Mouse (Mus musculus): ENCODE results near the gene Dars. TPM values are rescaled to one million over a fixed set of nuclear protein-coding genes. Genes with fewer than 3 reads are reported as not detected.

Gene Dars
- polyA plus RNA-seq (2016; fragmentation: Nextera tagmentation; extraction: Ambion mirVana), result 168 and 182 TPM in 2 replicates

- H3K9me3 ChIP-seq, result no peaks in the 10 kb centered on the region
- H3K27ac ChIP-seq (replicated peaks), result peak within 1 kb of the TSS; percentile 98
- peak; percentile 94 for DNase-seq (ENCODE audit: low spot score)
- under 1% methylated on average over 66 of the region's 68 CpGs for WGBS
- peaks cover 13% of the 10 kb centered on the region; the same call in 1 of the 2 replicates for H3K4me1 ChIP-seq
- peaks cover 29% of the 10 kb centered on the region for H3K36me3 ChIP-seq (replicated peaks)
- H3K4me3 ChIP-seq, result peak within 1 kb of the TSS; percentile 94
- no peaks in the 10 kb centered on the region for H3K27me3 ChIP-seq (replicated peaks; ENCODE audit: low read depth, poor library complexity, severe bottlenecking)
Measured at GRCm38 (mm10) chr1:128416584-128417532, at the start of gene Dars. Gene Dars (minus strand): TSS chr1:128417368.

- WGBS, result 50% methylated on average over 1 of the region's 1 CpGs
- H3K36me3 ChIP-seq (replicated peaks), result no peaks in the 10 kb centered on the region
- H3K4me3 ChIP-seq, result no peak overlapping the region
- peaks cover 7% of the 10 kb centered on the region for H3K4me1 ChIP-seq
- DNase-seq (ENCODE audit: low spot score), result no peak
- no peak overlapping the region for H3K27ac ChIP-seq (replicated peaks)
- no peaks in the 10 kb centered on the region for H3K9me3 ChIP-seq
- no peaks in the 10 kb centered on the region; the same call in 1 of the 2 replicates for H3K27me3 ChIP-seq (replicated peaks; ENCODE audit: low read depth, poor library complexity, severe bottlenecking)
Measured at GRCm38 (mm10) chr1:128466828-128467227, 49.7 kb upstream of the Dars start.

GRCm38 (mm10) chr1:128463478-128463877 lies 46.3 kb upstream of the Dars start:
- Histone ChIP-seq H3K27me3 (replicated peaks; ENCODE audit: low read depth, poor library complexity, severe bottlenecking) (no peaks in the 10 kb centered on the region; the same call in 1 of the 2 replicates), H3K36me3 (replicated peaks) (no peaks in the 10 kb centered on the region), H3K4me3 (no peak overlapping the region), H3K4me1 (no peaks in the 10 kb centered on the region), H3K9me3 (no peaks in the 10 kb centered on the region), H3K27ac (replicated peaks) (no peak overlapping the region)
- 82% methylated on average over 5 of the region's 5 CpGs for WGBS
- no peak for DNase-seq (ENCODE audit: low spot score)

- DNase-seq (ENCODE audit: low spot score), result no peak
- H3K27me3 ChIP-seq (replicated peaks; ENCODE audit: low read depth, poor library complexity, severe bottlenecking), result no peaks in the 10 kb centered on the region; the same call in 1 of the 2 replicates
- no peaks in the 10 kb centered on the region for H3K36me3 ChIP-seq (replicated peaks)
- no peaks in the 10 kb centered on the region for H3K9me3 ChIP-seq
- no peak overlapping the region for H3K27ac ChIP-seq (replicated peaks)
- peaks cover 3% of the 10 kb centered on the region; the same call in 1 of the 2 replicates for H3K4me1 ChIP-seq
- WGBS, result 72% methylated on average over 3 of the region's 3 CpGs
- H3K4me3 ChIP-seq, result no peak overlapping the region
Measured at GRCm38 (mm10) chr1:128462389-128462788, 45.2 kb upstream of the Dars start.

- no peak overlapping the region for H3K4me3 ChIP-seq
- peaks cover 10% of the 10 kb centered on the region for H3K4me1 ChIP-seq
- WGBS, result 91% methylated on average over 6 of the region's 6 CpGs
- H3K36me3 ChIP-seq (replicated peaks), result no peaks in the 10 kb centered on the region
- no peaks in the 10 kb centered on the region for H3K9me3 ChIP-seq
- H3K27ac ChIP-seq (replicated peaks), result no peak overlapping the region
- no peaks in the 10 kb centered on the region; the same call in 1 of the 2 replicates for H3K27me3 ChIP-seq (replicated peaks; ENCODE audit: low read depth, poor library complexity, severe bottlenecking)
- no peak for DNase-seq (ENCODE audit: low spot score)
Measured at GRCm38 (mm10) chr1:128460780-128461179, 43.6 kb upstream of the Dars start.

- H3K9me3 ChIP-seq, result no peaks in the 10 kb centered on the region
- H3K36me3 ChIP-seq (replicated peaks), result no peaks in the 10 kb centered on the region
- no peak overlapping the region for H3K4me3 ChIP-seq
- WGBS, result 59% methylated on average over 1 of the region's 1 CpGs
- no peak for DNase-seq (ENCODE audit: low spot score)
- H3K27ac ChIP-seq (replicated peaks), result no peak overlapping the region
- H3K27me3 ChIP-seq (replicated peaks; ENCODE audit: low read depth, poor library complexity, severe bottlenecking), result no peaks in the 10 kb centered on the region; the same call in 1 of the 2 replicates
- peaks cover 10% of the 10 kb centered on the region for H3K4me1 ChIP-seq
Measured at GRCm38 (mm10) chr1:128459439-128459838, 42.3 kb upstream of the Dars start.

GRCm38 (mm10) chr1:128459011-128459410 lies 41.8 kb upstream of the Dars start:
- Histone ChIP-seq H3K36me3 (replicated peaks) (no peaks in the 10 kb centered on the region), H3K9me3 (no peaks in the 10 kb centered on the region), H3K4me3 (no peak overlapping the region), H3K27me3 (replicated peaks; ENCODE audit: low read depth, poor library complexity, severe bottlenecking) (no peaks in the 10 kb centered on the region; the same call in 1 of the 2 replicates), H3K27ac (replicated peaks) (no peak overlapping the region), H3K4me1 (peaks cover 10% of the 10 kb centered on the region)
- DNase-seq (ENCODE audit: low spot score), result no peak
- 85% methylated on average over 3 of the region's 3 CpGs for WGBS

- 51% methylated on average over 18 of the region's 18 CpGs for WGBS
Measured at GRCm38 (mm10) chr1:128456844-128457445, 39.8 kb upstream of the Dars start.

GRCm38 (mm10) chr1:128456271-128456670 lies 39.1 kb upstream of the Dars start:
- Histone ChIP-seq H3K4me1 (peaks cover 10% of the 10 kb centered on the region), H3K27ac (replicated peaks) (no peak overlapping the region), H3K36me3 (replicated peaks) (no peaks in the 10 kb centered on the region), H3K4me3 (no peak overlapping the region), H3K27me3 (replicated peaks; ENCODE audit: low read depth, poor library complexity, severe bottlenecking) (no peaks in the 10 kb centered on the region), H3K9me3 (no peaks in the 10 kb centered on the region)
- DNase-seq (ENCODE audit: low spot score), result no peak
- WGBS, result 87% methylated on average over 10 of the region's 10 CpGs

More at GRCm38 (mm10) chr1:128456844-128457445, 39.8 kb upstream of the Dars start:
- H3K4me1 ChIP-seq, result peaks cover 10% of the 10 kb centered on the region
- H3K27me3 ChIP-seq (replicated peaks; ENCODE audit: low read depth, poor library complexity, severe bottlenecking), result no peaks in the 10 kb centered on the region; the same call in 1 of the 2 replicates
- peak; percentile 39 for DNase-seq (ENCODE audit: low spot score)
- H3K36me3 ChIP-seq (replicated peaks), result no peaks in the 10 kb centered on the region
- no peak overlapping the region; the same call in 1 of the 2 replicates for H3K27ac ChIP-seq (replicated peaks)
- H3K4me3 ChIP-seq, result no peak overlapping the region
- H3K9me3 ChIP-seq, result no peaks in the 10 kb centered on the region

- WGBS, result 84% methylated on average over 3 of the region's 3 CpGs
- no peaks in the 10 kb centered on the region for H3K36me3 ChIP-seq (replicated peaks)
Measured at GRCm38 (mm10) chr1:128452210-128452609, 35.0 kb upstream of the Dars start.

GRCm38 (mm10) chr1:128451183-128451582 lies 34.0 kb upstream of the Dars start:
- no peak overlapping the region for H3K27ac ChIP-seq (replicated peaks)
- 83% methylated on average over 4 of the region's 4 CpGs for WGBS
- H3K4me1 ChIP-seq, result no peaks in the 10 kb centered on the region
- no peaks in the 10 kb centered on the region for H3K9me3 ChIP-seq
- DNase-seq (ENCODE audit: low spot score), result no peak
- H3K27me3 ChIP-seq (replicated peaks; ENCODE audit: low read depth, poor library complexity, severe bottlenecking), result 0 out of 2 replicates have a peak, but pooled peaks cover 7% of the 10 kb centered on the region
- H3K4me3 ChIP-seq, result no peak overlapping the region
- no peaks in the 10 kb centered on the region for H3K36me3 ChIP-seq (replicated peaks)

More at GRCm38 (mm10) chr1:128452210-128452609, 35.0 kb upstream of the Dars start:
- DNase-seq (ENCODE audit: low spot score), result no peak
- H3K27me3 ChIP-seq (replicated peaks; ENCODE audit: low read depth, poor library complexity, severe bottlenecking), result 0 out of 2 replicates have a peak, but pooled peaks cover 4% of the 10 kb centered on the region
- H3K27ac ChIP-seq (replicated peaks), result no peak overlapping the region
- H3K9me3 ChIP-seq, result no peaks in the 10 kb centered on the region
- peaks cover 5% of the 10 kb centered on the region; the same call in 1 of the 2 replicates for H3K4me1 ChIP-seq
- no peak overlapping the region for H3K4me3 ChIP-seq

- Histone ChIP-seq H3K36me3 (replicated peaks) (no peaks in the 10 kb centered on the region), H3K4me3 (no peak overlapping the region), H3K27me3 (replicated peaks; ENCODE audit: low read depth, poor library complexity, severe bottlenecking) (0 out of 2 replicates have a peak, but pooled peaks cover 7% of the 10 kb centered on the region), H3K9me3 (no peaks in the 10 kb centered on the region), H3K4me1 (no peaks in the 10 kb centered on the region), H3K27ac (replicated peaks) (no peak overlapping the region)
- 82% methylated on average over 7 of the region's 7 CpGs for WGBS
- no peak for DNase-seq (ENCODE audit: low spot score)
Measured at GRCm38 (mm10) chr1:128447206-128447902, 30.2 kb upstream of the Dars start.

Measured in embryonic facial prominence, embryonic 10.5 days (tissue).